Mouse (Mus musculus) liver, embryonic 11.5 days (tissue): ENCODE measurements at regions not wholly inside any gene's neighbourhood (a gene's known extent, or its start where the extent isn't known, plus 50 kb on each side); places are given as distances from the start of the nearest gene placed in this dataset.

Experiments
- ATAC-seq: fragments of 200-750 bp; cut with Nextera tagmentation; replicated peaks from 2 replicates; pipeline ENCODE4 v1.8.0; 2017; ENCODE audit warnings: moderate number of reproducible peaks, mild to moderate bottlenecking, moderate TSS enrichment, moderate library complexity; ENCODE audit not compliant: low FRiP score
- DNase-seq: peaks from one replicate; pipeline ENCODE4 v3.0.0-alpha.2; 2017; ENCODE audit warnings: low spot score
- H3K27ac ChIP-seq: fragments of 300-500 bp; sonication (generic); 2 replicates; pipeline ENCODE4 v1.5.1; 2014; ENCODE audit warnings: mild to moderate bottlenecking, low read depth, low read length, control low read depth
- H3K27me3 ChIP-seq: fragments of 300-500 bp; sonication (generic); replicated peaks from 2 replicates; pipeline ENCODE4 v1.6.1; 2014; ENCODE audit warnings: low read length, mixed read lengths; ENCODE audit not compliant: control insufficient read depth, insufficient read depth
- H3K36me3 ChIP-seq: fragments of 300-500 bp; sonication (generic); 2 replicates; pipeline ENCODE4 v1.6.1; 2014; ENCODE audit warnings: mild to moderate bottlenecking, low read length, moderate library complexity, mixed read lengths; ENCODE audit not compliant: control insufficient read depth, insufficient read depth
- H3K4me1 ChIP-seq: fragments of 300-500 bp; sonication (generic); replicated peaks from 2 replicates; pipeline ENCODE4 v1.6.1; 2014; ENCODE audit warnings: low read length, mixed read lengths; ENCODE audit not compliant: control insufficient read depth, insufficient read depth
- H3K4me2 ChIP-seq: fragments of 300-500 bp; sonication (generic); 2 replicates; pipeline ENCODE4 v1.6.1; 2014; ENCODE audit warnings: mild to moderate bottlenecking, control low read depth, moderate library complexity
- H3K4me3 ChIP-seq: fragments of 300-500 bp; sonication (generic); 2 replicates; pipeline ENCODE4 v1.5.1; 2014; ENCODE audit warnings: low read depth, low read length, control low read depth
- H3K9ac ChIP-seq: fragments of 300-500 bp; sonication (generic); 2 replicates; pipeline ENCODE4 v1.6.1; 2014; ENCODE audit warnings: low read depth, low read length, control low read depth
- H3K9me3 ChIP-seq: fragments of 300-500 bp; sonication (generic); 2 replicates; pipeline ENCODE4 v1.6.1; 2016; ENCODE audit warnings: low read length, inconsistent platforms, mixed read lengths; ENCODE audit not compliant: control insufficient read depth
- WGBS: fragments of 180-500 bp; shearing (Covaris S2); extraction: QIAGEN DNeasy Blood & Tissue Kit; methylation state at CpG from one replicate; pipeline ENCODE4 v1.1.7; 2014; 5-methylcytosine and 5-hydroxymethylcytosine counted together

GRCm38 (mm10) chr13:78935990-78936650 lies 736.6 kb upstream of the Nr2f1 start:
- H3K4me3 ChIP-seq, result no peak overlapping the region
- ATAC-seq (no peak), DNase-seq (no peak)
- no peak overlapping the region for H3K4me2 ChIP-seq
- no peaks in the 10 kb centered on the region for H3K9me3 ChIP-seq
- H3K4me1 ChIP-seq, result no peaks in the 10 kb centered on the region
- no peaks in the 10 kb centered on the region for H3K36me3 ChIP-seq
- WGBS, result 55% methylated on average over 3 of the region's 3 CpGs
- no peak overlapping the region for H3K27ac ChIP-seq
- H3K9ac ChIP-seq, result no peak overlapping the region
- H3K27me3 ChIP-seq, result no peaks in the 10 kb centered on the region

GRCm38 (mm10) chr13:78928347-78928746 lies 728.8 kb upstream of the Nr2f1 start:
- Histone ChIP-seq H3K4me1 (no peaks in the 10 kb centered on the region), H3K4me3 (no peak overlapping the region), H3K9me3 (no peaks in the 10 kb centered on the region), H3K27me3 (no peaks in the 10 kb centered on the region), H3K4me2 (no peak overlapping the region), H3K36me3 (no peaks in the 10 kb centered on the region), H3K9ac (no peak overlapping the region), H3K27ac (no peak overlapping the region)
- no peak for DNase-seq
- ATAC-seq, result no peak
- 81% methylated on average over 1 of the region's 1 CpGs for WGBS

GRCm38 (mm10) chr13:78920802-78921201 lies 721.2 kb upstream of the Nr2f1 start:
- no peaks in the 10 kb centered on the region for H3K36me3 ChIP-seq
- DNase-seq (no peak), ATAC-seq (no peak)
- no peaks in the 10 kb centered on the region for H3K27me3 ChIP-seq
- H3K4me1 ChIP-seq, result no peaks in the 10 kb centered on the region
- H3K4me3 ChIP-seq, result no peak overlapping the region
- H3K27ac ChIP-seq, result no peak overlapping the region
- no peaks in the 10 kb centered on the region for H3K9me3 ChIP-seq
- no peak overlapping the region for H3K9ac ChIP-seq
- H3K4me2 ChIP-seq, result no peak overlapping the region
- 59% methylated on average over 3 of the region's 3 CpGs for WGBS

- ATAC-seq (no peak), DNase-seq (no peak)
- H3K27ac ChIP-seq, result no peak overlapping the region
- no peak overlapping the region for H3K9ac ChIP-seq
- H3K4me3 ChIP-seq, result no peak overlapping the region
- H3K4me1 ChIP-seq, result no peaks in the 10 kb centered on the region
- H3K27me3 ChIP-seq, result no peaks in the 10 kb centered on the region
- 22% methylated on average over 5 of the region's 5 CpGs for WGBS
- no peaks in the 10 kb centered on the region for H3K36me3 ChIP-seq
- no peaks in the 10 kb centered on the region for H3K9me3 ChIP-seq
- no peak overlapping the region for H3K4me2 ChIP-seq
Measured at GRCm38 (mm10) chr13:78909839-78910238, 710.3 kb upstream of the Nr2f1 start.

GRCm38 (mm10) chr13:78904102-78904501 lies 704.5 kb upstream of the Nr2f1 start:
- Histone ChIP-seq H3K4me2 (no peak overlapping the region), H3K4me1 (no peaks in the 10 kb centered on the region), H3K9me3 (no peaks in the 10 kb centered on the region), H3K27me3 (no peaks in the 10 kb centered on the region), H3K27ac (no peak overlapping the region), H3K4me3 (no peak overlapping the region), H3K36me3 (no peaks in the 10 kb centered on the region), H3K9ac (no peak overlapping the region)
- DNase-seq, result no peak
- no peak for ATAC-seq

- no peak overlapping the region for H3K9ac ChIP-seq
- no peak for ATAC-seq
Measured at GRCm38 (mm10) chr13:78900693-78901092, 701.1 kb upstream of the Nr2f1 start.

GRCm38 (mm10) chr13:78892252-78892651 lies 692.7 kb upstream of the Nr2f1 start:
- Histone ChIP-seq H3K36me3 (no peaks in the 10 kb centered on the region), H3K27ac (no peak overlapping the region), H3K9ac (no peak overlapping the region), H3K9me3 (no peaks in the 10 kb centered on the region), H3K4me2 (no peak overlapping the region), H3K4me3 (no peak overlapping the region), H3K4me1 (no peaks in the 10 kb centered on the region), H3K27me3 (no peaks in the 10 kb centered on the region)
- ATAC-seq (no peak), DNase-seq (no peak)
- WGBS, result 84% methylated on average over 2 of the region's 2 CpGs

More at GRCm38 (mm10) chr13:78900693-78901092, 701.1 kb upstream of the Nr2f1 start:
- H3K4me2 ChIP-seq, result no peak overlapping the region
- DNase-seq, result no peak
- no peak overlapping the region for H3K4me3 ChIP-seq
- no peaks in the 10 kb centered on the region for H3K27me3 ChIP-seq
- no peaks in the 10 kb centered on the region for H3K36me3 ChIP-seq
- H3K4me1 ChIP-seq, result no peaks in the 10 kb centered on the region
- WGBS, result 70% methylated on average over 1 of the region's 1 CpGs
- no peaks in the 10 kb centered on the region for H3K9me3 ChIP-seq
- H3K27ac ChIP-seq, result no peak overlapping the region

- Histone ChIP-seq H3K27me3 (no peaks in the 10 kb centered on the region), H3K4me2 (no peak overlapping the region), H3K9me3 (no peaks in the 10 kb centered on the region), H3K4me3 (no peak overlapping the region), H3K4me1 (no peaks in the 10 kb centered on the region), H3K36me3 (no peaks in the 10 kb centered on the region), H3K27ac (no peak overlapping the region), H3K9ac (no peak overlapping the region)
- 80% methylated on average over 1 of the region's 1 CpGs for WGBS
- no peak for ATAC-seq
- DNase-seq, result no peak
Measured at GRCm38 (mm10) chr13:78883062-78883461, 683.5 kb upstream of the Nr2f1 start.

GRCm38 (mm10) chr13:78872582-78872981 lies 673.0 kb upstream of the Nr2f1 start:
- DNase-seq, result no peak
- Histone ChIP-seq H3K4me3 (no peak overlapping the region), H3K9me3 (no peaks in the 10 kb centered on the region), H3K36me3 (no peaks in the 10 kb centered on the region), H3K4me1 (no peaks in the 10 kb centered on the region), H3K27me3 (no peaks in the 10 kb centered on the region), H3K27ac (no peak overlapping the region), H3K9ac (no peak overlapping the region), H3K4me2 (no peak overlapping the region)
- ATAC-seq, result no peak
- 76% methylated on average over 5 of the region's 5 CpGs for WGBS
